Mouse (Mus musculus) forebrain, postnatal 0 days (tissue): ENCODE data around the gene Phf12. TPM values are rescaled to one million over a fixed set of nuclear protein-coding genes. Genes with fewer than 3 reads are reported as not detected.

Source experiments
- ATAC-seq: fragments of 200-750 bp; cut with Nextera tagmentation; 2 replicates; pipeline ENCODE4 v1.8.0; 2017; ENCODE audit warnings: mild to moderate bottlenecking, moderate library complexity
- DNase-seq: peaks from one replicate; pipeline ENCODE4 v3.0.0-alpha.2; 2015
- H3K27ac ChIP-seq: fragments of 300-500 bp; sonication (generic); 2 replicates; pipeline ENCODE4 v1.5.1; 2014; ENCODE audit warnings: low read depth, mild to moderate bottlenecking, antibody characterized with exemption, low read length, moderate library complexity, mixed read lengths
- H3K27me3 ChIP-seq: fragments of 300-500 bp; sonication (generic); 2 replicates; pipeline ENCODE4 v1.6.1; 2014; ENCODE audit warnings: mild to moderate bottlenecking, low read length, mixed read lengths; ENCODE audit not compliant: insufficient read depth
- H3K36me3 ChIP-seq: fragments of 300-500 bp; sonication (generic); 2 replicates; pipeline ENCODE4 v1.6.1; 2014; ENCODE audit warnings: mild to moderate bottlenecking, moderate library complexity; ENCODE audit not compliant: insufficient read depth
- H3K4me1 ChIP-seq: fragments of 300-500 bp; sonication (generic); 2 replicates; pipeline ENCODE4 v1.6.1; 2014; ENCODE audit warnings: antibody characterized with exemption; ENCODE audit not compliant: insufficient read depth
- H3K4me2 ChIP-seq: fragments of 300-500 bp; sonication (generic); 2 replicates; pipeline ENCODE4 v1.6.1; 2014; ENCODE audit warnings: low read depth, mild to moderate bottlenecking, moderate library complexity
- H3K4me3 ChIP-seq: fragments of 300-500 bp; sonication (generic); 2 replicates; pipeline ENCODE4 v1.5.1; 2014; ENCODE audit warnings: low read depth, low read length, mixed read lengths
- H3K9ac ChIP-seq: fragments of 300-500 bp; sonication (generic); 2 replicates; pipeline ENCODE4 v1.6.1; 2014; ENCODE audit warnings: mild to moderate bottlenecking
- H3K9me3 ChIP-seq: fragments of 300-500 bp; sonication (generic); 2 replicates; pipeline ENCODE4 v1.6.1; 2016; ENCODE audit warnings: low read length
- CTCF ChIP-seq: sonication (generic); IDR thresholded peaks from 2 replicates; pipeline ENCODE4 v1.5.1; 2016; ENCODE audit warnings: antibody characterized with exemption, control low read depth, low read depth
- WGBS: fragments of 180-500 bp; shearing (Covaris S2); extraction: QIAGEN DNeasy Blood & Tissue Kit; methylation state at CpG from one replicate; pipeline ENCODE4 v1.1.7; 2014; 5-methylcytosine and 5-hydroxymethylcytosine counted together
- polyA plus RNA-seq: library from polyadenylated mRNA; unstranded; fragments of >200 nt; fragmentation: Nextera tagmentation; extraction: Ambion mirVana; gene quantifications from 2 replicates; pipeline ENCODE4 v1.2.1, GENCODE M21; 2015
- total RNA-seq: library from RNA; depleted of rRNA; stranded (reverse); fragments of >200 nt; gene quantifications from 2 replicates; pipeline ENCODE4 v1.2.3, GENCODE M21; 2014

The Phf12 gene
- total and polyA plus RNA-seq, 2 experiments from 2014 or later: 9.1 to 49.3 TPM

GRCm38 (mm10) chr11:78030600-78030999 is 48.0 kb downstream of the Phf12 start:
- no peak overlapping the region for H3K27ac ChIP-seq
- H3K27me3 ChIP-seq: no peaks in the 10 kb centered on the region
- H3K36me3 ChIP-seq: peaks cover 57% of the 10 kb centered on the region
- H3K9me3 ChIP-seq: no peaks in the 10 kb centered on the region
- 86% methylated on average over 2 of the region's 2 CpGs for WGBS
- no peak for TF ChIP-seq CTCF
- no peak for ATAC-seq
- no peak overlapping the region for H3K4me2 ChIP-seq
- no peak overlapping the region for H3K9ac ChIP-seq
- DNase-seq: no peak
- H3K4me1 ChIP-seq: peaks cover 9% of the 10 kb centered on the region; the same call in 1 of the 2 replicates
- H3K4me3 ChIP-seq: no peak overlapping the region

GRCm38 (mm10) chr11:78031389-78031788 is 48.8 kb downstream of the Phf12 start:
- H3K9ac ChIP-seq: peak overlapping the region; percentile 84; the same call in 1 of the 2 replicates
- WGBS: 43% methylated on average over 6 of the region's 6 CpGs
- 0 out of 2 replicates have a peak overlapping the region, but pooled peaks have one; percentile 95 for H3K27ac ChIP-seq
- TF ChIP-seq CTCF: no peak
- H3K9me3 ChIP-seq: no peaks in the 10 kb centered on the region
- H3K27me3 ChIP-seq: no peaks in the 10 kb centered on the region
- H3K36me3 ChIP-seq: peaks cover 49% of the 10 kb centered on the region
- ATAC-seq (no peak), DNase-seq (no peak)
- peaks cover 9% of the 10 kb centered on the region; the same call in 1 of the 2 replicates for H3K4me1 ChIP-seq
- H3K4me2 ChIP-seq: peak overlapping the region; percentile 77
- H3K4me3 ChIP-seq: peak overlapping the region; percentile 74; the same call in 1 of the 2 replicates

GRCm38 (mm10) chr11:78031947-78032808 is 49.6 kb downstream of the Phf12 start, which contains the start of gene Dhrs13:
Dhrs13 (plus strand) TSS chr11:78032280.
- Histone ChIP-seq H3K27ac (peak within 1 kb of the TSS; percentile 95), H3K4me3 (peak within 1 kb of the TSS; percentile 74), H3K36me3 (peaks cover 45% of the 10 kb centered on the region), H3K9ac (peak within 1 kb of the TSS; percentile 84), H3K4me2 (peak within 1 kb of the TSS; percentile 77), H3K9me3 (no peaks in the 10 kb centered on the region), H3K4me1 (peaks cover 9% of the 10 kb centered on the region; the same call in 1 of the 2 replicates), H3K27me3 (no peaks in the 10 kb centered on the region)
- peak; percentile 96 for TF ChIP-seq CTCF
- DNase-seq (peak; percentile 95), ATAC-seq (peak; percentile 94)
- WGBS: 2% methylated on average over 94 of the region's 96 CpGs

GRCm38 (mm10) chr11:78032809-78033195 is 50.2 kb downstream of the Phf12 start:
- H3K9me3 ChIP-seq: no peaks in the 10 kb centered on the region
- no peak for TF ChIP-seq CTCF
- WGBS: 4% methylated on average over 5 of the region's 5 CpGs
- peaks cover 39% of the 10 kb centered on the region for H3K36me3 ChIP-seq
- DNase-seq (no peak), ATAC-seq (no peak)
- peak overlapping the region; percentile 77 for H3K4me2 ChIP-seq
- H3K27ac ChIP-seq: peak overlapping the region; percentile 95
- peak overlapping the region; percentile 84 for H3K9ac ChIP-seq
- H3K4me1 ChIP-seq: peaks cover 13% of the 10 kb centered on the region; the same call in 1 of the 2 replicates
- peak overlapping the region; percentile 74 for H3K4me3 ChIP-seq
- H3K27me3 ChIP-seq: no peaks in the 10 kb centered on the region

- peaks cover 26% of the 10 kb centered on the region for H3K36me3 ChIP-seq
- no peaks in the 10 kb centered on the region for H3K27me3 ChIP-seq
- no peak for ATAC-seq
- DNase-seq: no peak
- TF ChIP-seq CTCF: no peak
- H3K27ac ChIP-seq: no peak overlapping the region
- no peaks in the 10 kb centered on the region for H3K9me3 ChIP-seq
- H3K4me3 ChIP-seq: no peak overlapping the region
- H3K4me2 ChIP-seq: no peak overlapping the region
- H3K4me1 ChIP-seq: peaks cover 17% of the 10 kb centered on the region; the same call in 1 of the 2 replicates
- H3K9ac ChIP-seq: no peak overlapping the region
- WGBS: 94% methylated on average over 23 of the region's 23 CpGs
Observed at GRCm38 (mm10) chr11:78033931-78034617, 51.5 kb downstream of the Phf12 start.

GRCm38 (mm10) chr11:78036791-78037190 is 54.2 kb downstream of the Phf12 start:
- H3K4me1 ChIP-seq: peaks cover 17% of the 10 kb centered on the region; the same call in 1 of the 2 replicates
- H3K9ac ChIP-seq: no peak overlapping the region
- H3K4me2 ChIP-seq: no peak overlapping the region
- peaks cover 17% of the 10 kb centered on the region; the same call in 1 of the 2 replicates for H3K36me3 ChIP-seq
- no peaks in the 10 kb centered on the region for H3K27me3 ChIP-seq
- DNase-seq: no peak
- 85% methylated on average over 10 of the region's 10 CpGs for WGBS
- TF ChIP-seq CTCF: no peak
- H3K27ac ChIP-seq: no peak overlapping the region
- no peaks in the 10 kb centered on the region for H3K9me3 ChIP-seq
- no peak overlapping the region for H3K4me3 ChIP-seq
- no peak for ATAC-seq
